Mouse (Mus musculus): ENCODE data around the gene Ptafr. TPM values are rescaled to one million over a fixed set of nuclear protein-coding genes. Genes with fewer than 3 reads are reported as not detected.

Gene Ptafr
- total and polyA plus RNA-seq, 3 experiments = 0.31 to 1.1 TPM; not detected in 1

- no peaks in the 10 kb centered on the region for H3K79me2 ChIP-seq (replicated peaks; ENCODE audit: control insufficient read depth, extremely low read depth, insufficient read depth, poor library complexity, severe bottlenecking)
- dilution Hi-C loops (cut with MboI; ENCODE audit: extremely low pct_ligation_motif_present, extremely low pct_unique_long_range_greater_than_20kb, low sequenced_read_pairs) (no loop called here), in situ Hi-C loops (cut with MboI; ENCODE audit: low pct_ligation_motif_present, low pct_unique_long_range_greater_than_20kb, low sequenced_read_pairs) (no loop called here)
- no peaks in the 10 kb centered on the region for H3K27me3 ChIP-seq (replicated peaks)
- H3K9me3 ChIP-seq (replicated peaks; ENCODE audit: low read length) = peaks cover 2% of the 10 kb centered on the region
- TF ChIP-seq IRF4 (IDR thresholded peaks at IDR 0.05; ENCODE audit: low read depth, low read length) = no peak
- no peak for TF ChIP-seq POLR2A (IDR thresholded peaks at IDR 0.05; ENCODE audit: low read depth, low read length)
- TF ChIP-seq NRF1 (IDR thresholded peaks at IDR 0.05; ENCODE audit: low read depth, low read length) = no peak
- no peak for TF ChIP-seq MYC (IDR thresholded peaks at IDR 0.05; ENCODE audit: low read depth, low read length)
- no peak for TF ChIP-seq ETS1 (conservative IDR thresholded peaks at IDR 0.05; ENCODE audit: low read depth, low read length)
- no peak for TF ChIP-seq PAX5 (IDR thresholded peaks at IDR 0.05; ENCODE audit: low read length)
- no peak for TF ChIP-seq CTCF (conservative IDR thresholded peaks at IDR 0.05 in 1 of 2, IDR thresholded peaks at IDR 0.05 in 1 of 2; ENCODE audit: low read depth in 2 of 2, low read length in 2 of 2)
- no peak for TF ChIP-seq ZNF384 (IDR thresholded peaks at IDR 0.05; ENCODE audit: low read depth, low read length)
- TF ChIP-seq CHD1 (IDR thresholded peaks at IDR 0.05; ENCODE audit: low read depth, low read length) = no peak
- TF ChIP-seq ZMIZ1 (IDR thresholded peaks at IDR 0.05; ENCODE audit: low read depth, low read length) = no peak
- TF ChIP-seq ZC3H11A (IDR thresholded peaks at IDR 0.05; ENCODE audit: low read depth, low read length) = no peak
- no peak for TF ChIP-seq E2F4 (IDR thresholded peaks at IDR 0.05; ENCODE audit: insufficient replicate concordance, low read depth, low read length)
- no peak for TF ChIP-seq USF1 (IDR thresholded peaks at IDR 0.05; ENCODE audit: low read depth, low read length)
- TF ChIP-seq POLR2AphosphoS2 (IDR thresholded peaks at IDR 0.05; ENCODE audit: low read depth, low read length) = no peak
- no peak for TF ChIP-seq TCF12 (IDR thresholded peaks at IDR 0.05; ENCODE audit: low read depth, low read length)
- no peak for TF ChIP-seq RAD21 (IDR thresholded peaks at IDR 0.05; ENCODE audit: low read depth, low read length)
- no peak for DNase-seq (ENCODE audit: extremely low read depth)
- no peak overlapping the region for H3K9ac ChIP-seq (ENCODE audit: insufficient read depth, low read depth)
- no peak overlapping the region for H3K4me2 ChIP-seq (ENCODE audit: insufficient read depth, low read depth, poor library complexity, severe bottlenecking)
- no peak overlapping the region for H3K27ac ChIP-seq (ENCODE audit: insufficient read depth, low read depth)
- H3K36me3 ChIP-seq (replicated peaks in 1 of 2; ENCODE audit: control insufficient read depth in 1 of 2, insufficient read depth in 1 of 2, low read length in 1 of 2) = no peaks in the 10 kb centered on the region
- H3K4me3 ChIP-seq (replicated peaks in 1 of 3; ENCODE audit: low read depth in 2 of 3, low read length in 2 of 3, poor library complexity in 1 of 3) = no peak overlapping the region
- peaks cover 8 to 47% of the 10 kb centered on the region in 2 experiments for H3K4me1 ChIP-seq (ENCODE audit: control insufficient read depth in 1 of 2, insufficient read depth in 2 of 2)
Observed at GRCm38 (mm10) chr4:132586282-132586681, 22.4 kb downstream of the Ptafr start.

DNA sequence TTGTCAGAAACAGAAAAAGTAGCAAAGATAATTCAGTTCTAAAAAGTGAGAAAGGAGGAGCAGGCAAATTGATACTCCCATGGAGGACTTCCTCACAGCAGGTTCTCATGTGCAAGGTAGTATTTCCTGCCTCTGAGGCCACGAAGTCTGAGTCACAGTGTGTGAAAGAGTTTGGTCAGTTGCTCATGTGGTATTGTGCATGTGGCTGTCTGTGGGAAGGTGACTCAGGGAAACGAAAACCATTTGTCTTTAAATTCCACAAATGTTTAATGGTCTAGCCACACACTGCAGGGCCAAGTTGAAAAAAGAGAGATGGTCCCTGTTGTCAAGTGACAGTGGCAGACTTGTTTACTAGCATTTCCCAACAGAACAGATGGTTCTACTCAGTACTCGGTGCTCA lies 24.6 kb downstream of the Ptafr start:
- H3K36me3 ChIP-seq (replicated peaks in 1 of 2; ENCODE audit: control insufficient read depth in 1 of 2, insufficient read depth in 1 of 2, low read length in 1 of 2) = no peaks in the 10 kb centered on the region
- H3K9ac ChIP-seq (ENCODE audit: insufficient read depth, low read depth) = no peak overlapping the region
- in situ Hi-C loops (cut with MboI; ENCODE audit: low pct_ligation_motif_present, low pct_unique_long_range_greater_than_20kb, low sequenced_read_pairs) = no loop called here
- H3K27me3 ChIP-seq (replicated peaks) = no peaks in the 10 kb centered on the region
- H3K79me2 ChIP-seq (replicated peaks; ENCODE audit: control insufficient read depth, extremely low read depth, insufficient read depth, poor library complexity, severe bottlenecking) = no peaks in the 10 kb centered on the region
- no peak for DNase-seq (ENCODE audit: extremely low read depth)
- TF ChIP-seq EP300 (IDR thresholded peaks at IDR 0.05; ENCODE audit: low read length) = no peak
- TF ChIP-seq BHLHE40 (IDR thresholded peaks at IDR 0.05; ENCODE audit: low read depth, low read length) = 0 out of 2 replicates have a peak, but pooled peaks have one; percentile 43
- TF ChIP-seq E2F4 (IDR thresholded peaks at IDR 0.05; ENCODE audit: insufficient replicate concordance, low read depth, low read length) = no peak
- no peak for TF ChIP-seq SMC3 (IDR thresholded peaks at IDR 0.05; ENCODE audit: low read depth, low read length)
- no peak for TF ChIP-seq MAX (IDR thresholded peaks at IDR 0.05; ENCODE audit: low read length)
- TF ChIP-seq CHD1 (IDR thresholded peaks at IDR 0.05; ENCODE audit: low read depth, low read length) = no peak
- H3K4me3 ChIP-seq (replicated peaks in 1 of 3; ENCODE audit: low read depth in 2 of 3, low read length in 2 of 3, poor library complexity in 1 of 3) = no peak overlapping the region
- H3K4me2 ChIP-seq (ENCODE audit: insufficient read depth, low read depth, poor library complexity, severe bottlenecking) = no peak overlapping the region
- H3K9me3 ChIP-seq (replicated peaks; ENCODE audit: low read length) = peaks cover 2% of the 10 kb centered on the region
- dilution Hi-C loops (cut with MboI; ENCODE audit: extremely low pct_ligation_motif_present, extremely low pct_unique_long_range_greater_than_20kb, low sequenced_read_pairs) = no loop called here
- peaks cover 3 to 57% of the 10 kb centered on the region in 2 experiments for H3K4me1 ChIP-seq (ENCODE audit: control insufficient read depth in 1 of 2, insufficient read depth in 2 of 2)
- no peak overlapping the region for H3K27ac ChIP-seq (ENCODE audit: insufficient read depth, low read depth)

Data from CH12.LX (cell line).